Mouse (Mus musculus): ENCODE data around the gene Ankmy1.
A peak's percentile ranks its signal among the peaks of the same experiment; 100 is the strongest.

Gene Ankmy1

GRCm38 (mm10) chr1:92911721-92912138 is 9.0 kb upstream of the Ankmy1 start:
- no peak for DNase-seq (ENCODE audit: low read depth, low spot score)

- peak; percentile 22 for DNase-seq (ENCODE audit: low read depth, low spot score)
These were observed 8.4 kb upstream of the Ankmy1 start for GRCm38 (mm10) chr1:92910925-92911720.

GRCm38 (mm10) chr1:92910239-92910885 is 7.7 kb upstream of the Ankmy1 start, which contains the start of gene Rnpepl1:
Gene Rnpepl1 (plus strand): TSS chr1:92910783.
- peak; percentile 65 for DNase-seq (ENCODE audit: low read depth, low spot score)

GRCm38 (mm10) chr1:92909068-92909467 is 6.4 kb upstream of the Ankmy1 start:
- DNase-seq (ENCODE audit: low read depth, low spot score), result peak; percentile 86

GRCm38 (mm10) chr1:92908664-92909063 is 6.0 kb upstream of the Ankmy1 start:
- no peak for DNase-seq (ENCODE audit: low read depth, low spot score)

GRCm38 (mm10) chr1:92907632-92908360 is 5.1 kb upstream of the Ankmy1 start:
- no peak for DNase-seq (ENCODE audit: low read depth, low spot score)

- peak; percentile 90 for DNase-seq (ENCODE audit: low read depth, low spot score)
These were observed 4.3 kb upstream of the Ankmy1 start, which contains the start of gene Dusp28 for GRCm38 (mm10) chr1:92906779-92907631. Gene Dusp28 (plus strand): TSS chr1:92906981.

- no peak for DNase-seq (ENCODE audit: low read depth, low spot score)
These were observed 3.1 kb upstream of the Ankmy1 start for GRCm38 (mm10) chr1:92905703-92906310.

GRCm38 (mm10) chr1:92903627-92904026 is 921 bp upstream of the Ankmy1 start:
- DNase-seq (ENCODE audit: low read depth, low spot score), result no peak

- DNase-seq (ENCODE audit: low read depth, low spot score), result peak; percentile 91
These were observed 7.6 kb downstream of the Ankmy1 start for GRCm38 (mm10) chr1:92895089-92895488.

- DNase-seq (ENCODE audit: low read depth, low spot score), result no peak
These were observed 8.8 kb downstream of the Ankmy1 start for GRCm38 (mm10) chr1:92893896-92894295.

- DNase-seq (ENCODE audit: low read depth, low spot score), result no peak
These were observed 9.9 kb downstream of the Ankmy1 start for GRCm38 (mm10) chr1:92892791-92893190.

GRCm38 (mm10) chr1:92888901-92889655 is 13.6 kb downstream of the Ankmy1 start:
- DNase-seq (ENCODE audit: low read depth, low spot score), result peak; percentile 89

- no peak for DNase-seq (ENCODE audit: low read depth, low spot score)
These were observed 20.7 kb downstream of the Ankmy1 start for GRCm38 (mm10) chr1:92881982-92882381.

GRCm38 (mm10) chr1:92880101-92880500 is 22.6 kb downstream of the Ankmy1 start:
- DNase-seq (ENCODE audit: low read depth, low spot score), result no peak

GRCm38 (mm10) chr1:92879266-92879665 is 23.4 kb downstream of the Ankmy1 start:
- no peak for DNase-seq (ENCODE audit: low read depth, low spot score)

- no peak for DNase-seq (ENCODE audit: low read depth, low spot score)
These were observed 24.5 kb downstream of the Ankmy1 start for GRCm38 (mm10) chr1:92878066-92878741.

GRCm38 (mm10) chr1:92877431-92877978 is 25.2 kb downstream of the Ankmy1 start:
- DNase-seq (ENCODE audit: low read depth, low spot score), result no peak

Measured in ES-CJ7 (cell line).